Mouse (Mus musculus) ES-Bruce4 (cell line): ENCODE results near the gene Plpp3.

Experiments used
- CTCF ChIP-seq: IDR thresholded peaks from one replicate; pipeline ENCODE4 v1.8.1; 2011; ENCODE audit warnings: low read depth, low read length
- EP300 ChIP-seq: IDR thresholded peaks from 2 replicates; pipeline ENCODE4 v1.6.1; 2011; ENCODE audit warnings: low read depth, low read length; ENCODE audit not compliant: insufficient read depth
- POLR2A ChIP-seq: IDR thresholded peaks from one replicate; pipeline ENCODE4 v1.8.1; 2011; ENCODE audit warnings: low read length; ENCODE audit not compliant: insufficient read depth

DNA sequence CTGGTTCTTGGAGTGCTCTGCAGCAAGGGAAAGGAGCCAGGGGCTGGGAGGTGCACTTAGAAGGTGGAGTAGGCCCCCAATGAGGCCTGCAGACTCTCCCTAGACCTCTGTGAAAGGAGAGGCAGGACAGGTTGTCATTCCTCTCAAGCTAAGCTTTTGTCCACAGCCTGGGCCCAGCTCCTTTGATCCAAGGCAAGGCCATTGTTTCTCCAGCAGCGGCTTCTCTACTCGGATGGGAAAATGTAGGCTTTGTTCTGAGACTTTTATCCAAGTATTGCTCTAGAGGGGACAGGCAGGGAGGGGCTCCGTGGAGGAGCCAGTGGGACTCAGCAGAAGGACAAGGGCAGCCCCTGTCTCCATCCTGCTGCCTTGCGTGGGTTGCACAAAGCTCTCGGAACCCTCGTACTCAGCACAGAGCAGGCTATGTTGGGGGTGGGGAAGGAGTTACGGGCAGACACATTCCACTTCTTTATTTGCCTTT lies 124.6 kb downstream of the Plpp3 start:
- TF ChIP-seq EP300 (peak; percentile 52; the same call in 1 of the 2 replicates), CTCF (no peak), POLR2A (no peak)
